Mouse (Mus musculus) left cerebral cortex, postnatal 14 days (tissue): ENCODE measurements at regions not wholly inside any gene's neighbourhood (a gene's known extent, or its start where the extent isn't known, plus 50 kb on each side); places are given as distances from the start of the nearest gene placed in this dataset.

Experiments used
- DNase-seq, 2 experiments: peaks; one replicate each; pipeline ENCODE4 v3.0.0; 2021 to 2022; ENCODE audit warnings: low spot score in 2 of 2, mixed read lengths in 1 of 2
- intact Hi-C: fragments of 180-260 bp; cut with DNase I; formaldehyde crosslinking; loops from one replicate; pipeline ENCODE4 v1.15.1; 2025

DNA sequence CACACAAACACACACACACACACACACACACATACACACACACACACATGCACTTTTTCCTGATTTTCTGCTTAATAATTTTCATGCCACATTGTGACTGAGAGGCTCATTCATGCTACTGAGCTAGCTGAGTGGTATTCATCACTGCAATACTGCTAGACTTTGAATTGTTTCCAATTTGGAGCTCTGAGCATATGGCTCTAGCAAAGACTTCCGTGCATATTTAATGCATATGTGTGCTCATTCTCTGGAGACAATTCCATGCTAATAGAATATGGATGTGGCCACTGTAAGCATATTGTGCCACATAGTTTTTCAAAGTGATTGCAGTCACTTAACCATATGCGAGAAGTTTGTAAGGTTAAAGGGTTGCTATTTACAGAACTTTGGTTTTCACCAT lies 432.4 kb upstream of the Gnpda2 start:
- intact Hi-C loops: no loop called here
- peak; percentile 1 to 3 for DNase-seq

- DNase-seq: no peak
- intact Hi-C loops: no loop called here
These were observed 419.8 kb upstream of the Gnpda2 start for GRCm38 (mm10) chr5:70011951-70012350.
